Mouse (Mus musculus): ENCODE measurements at regions not wholly inside any gene's neighbourhood (a gene's known extent, or its start where the extent isn't known, plus 50 kb on each side); places are given as distances from the start of the nearest gene placed in this dataset.

GRCm38 (mm10) chr2:21939993-21940392 is 287.3 kb upstream of the Myo3a start:
- TF ChIP-seq POLR2A (IDR thresholded peaks at IDR 0.05; ENCODE audit: low read depth, low read length) (no peak), CTCF (IDR thresholded peaks at IDR 0.05; ENCODE audit: extremely low read depth, insufficient read length, insufficient replicate concordance, low read depth, low read length) (no peak)
